Mouse (Mus musculus): ENCODE results near the gene Cops7b.

Gene Cops7b

GRCm38 (mm10) chr1:86596512-86596911, 13.8 kb downstream of the Cops7b start:
- no peak for DNase-seq (ENCODE audit: low spot score)

DNA sequence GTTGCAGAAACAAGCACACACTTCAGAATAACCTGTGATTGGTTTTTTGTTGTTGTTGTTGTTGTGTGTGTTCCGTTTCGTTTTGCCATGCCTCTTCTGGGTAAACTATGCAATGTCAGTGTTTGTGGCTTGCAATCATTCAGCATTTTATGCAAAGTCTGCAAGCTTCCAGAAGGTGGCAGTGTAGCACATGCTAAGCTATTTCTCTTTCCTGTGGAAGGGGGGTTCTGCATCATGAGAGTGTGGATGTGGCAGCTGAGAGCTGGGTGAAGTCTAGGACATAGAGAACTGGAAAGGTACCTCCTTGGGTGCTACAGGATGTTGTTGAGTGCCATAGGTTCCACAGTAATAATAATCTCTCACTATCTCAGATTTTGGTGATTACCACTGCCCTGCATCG, 15.8 kb downstream of the Cops7b start:
- no peak for DNase-seq (ENCODE audit: low spot score)

DNA sequence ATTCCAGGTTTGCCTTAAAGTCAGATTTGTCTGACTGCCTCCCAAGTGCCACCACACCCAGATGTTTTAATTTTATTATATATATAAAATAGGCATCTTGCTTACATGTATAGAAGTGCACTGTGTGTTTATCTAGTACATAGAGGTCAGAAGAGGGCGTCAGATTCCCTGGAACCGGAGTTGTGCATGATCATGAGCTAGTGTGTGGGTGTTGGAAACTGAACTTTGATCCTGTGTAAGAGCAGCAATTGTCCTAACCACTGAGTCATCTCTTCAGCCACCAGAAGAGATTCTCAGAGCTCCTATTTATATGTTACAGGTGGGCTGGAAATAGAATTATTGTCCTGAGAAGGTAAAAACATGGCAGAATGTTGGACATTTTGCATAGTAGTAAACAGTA, 17.4 kb downstream of the Cops7b start:
- DNase-seq (ENCODE audit: low spot score), result no peak

- peak; percentile 20 for DNase-seq (ENCODE audit: low spot score)
Observed at GRCm38 (mm10) chr1:86610954-86611353, 28.2 kb downstream of the Cops7b start.

DNA sequence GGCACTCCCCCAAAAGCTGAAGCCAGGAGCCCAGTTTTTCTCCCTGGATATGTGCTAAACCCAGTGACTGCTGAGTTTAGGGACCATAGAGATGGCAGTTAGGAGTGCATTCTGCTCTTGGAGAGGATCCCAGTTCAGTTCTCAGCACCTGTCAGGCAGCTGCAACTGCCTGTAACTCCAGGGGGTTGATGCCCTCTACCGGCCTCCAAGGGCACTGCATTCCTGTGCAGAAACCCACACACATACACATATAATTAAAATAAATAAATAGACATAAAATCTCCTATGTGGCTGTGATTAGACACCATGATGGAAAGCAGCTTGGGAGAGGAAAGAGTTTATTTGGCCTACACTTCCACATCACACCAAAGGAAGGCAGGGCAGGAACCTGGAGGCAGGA, 29.4 kb downstream of the Cops7b start:
- DNase-seq (ENCODE audit: low spot score), result no peak

DNA sequence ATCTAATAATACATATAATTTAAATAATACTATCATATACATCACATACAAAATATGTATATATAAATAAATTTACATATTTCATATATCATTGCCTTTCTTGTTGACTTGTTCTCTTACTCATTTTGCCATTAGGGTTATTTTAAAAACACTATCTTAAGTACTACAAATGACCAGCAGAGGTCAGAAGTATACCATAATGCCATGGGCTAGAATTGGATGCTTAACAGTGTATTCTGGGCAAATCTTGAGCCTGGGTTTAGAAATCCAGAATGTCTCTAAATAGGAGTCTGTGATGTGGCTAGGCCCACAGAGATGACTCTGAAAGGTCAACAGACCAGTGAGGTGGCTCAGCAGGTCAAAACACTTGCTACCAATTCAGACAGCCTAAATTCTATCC, 31.6 kb downstream of the Cops7b start:
- DNase-seq (ENCODE audit: low spot score), result peak; percentile 11

- DNase-seq (ENCODE audit: low spot score), result peak; percentile 61
Observed at GRCm38 (mm10) chr1:86618454-86619125, 35.9 kb downstream of the Cops7b start.

DNA sequence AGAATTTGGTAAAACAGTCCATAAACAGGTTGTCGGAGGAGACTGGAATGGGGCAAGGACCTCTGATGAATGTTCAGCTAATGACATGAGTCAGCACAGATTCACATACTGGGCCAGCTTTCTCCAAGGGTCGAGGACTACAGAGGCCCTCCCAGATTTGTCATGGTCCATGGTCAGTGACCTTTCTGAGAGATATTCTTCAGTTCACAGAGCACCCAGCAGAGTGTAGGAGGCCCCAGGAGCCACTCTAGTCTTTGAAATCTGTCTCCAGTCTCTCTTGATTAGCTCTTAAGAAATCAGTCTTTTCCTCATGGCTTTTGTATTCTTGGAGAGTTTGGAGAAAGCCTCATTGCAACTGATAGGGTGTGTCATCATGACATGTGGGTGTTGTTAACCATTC, 39.6 kb downstream of the Cops7b start:
- DNase-seq (ENCODE audit: low spot score), result no peak

DNA sequence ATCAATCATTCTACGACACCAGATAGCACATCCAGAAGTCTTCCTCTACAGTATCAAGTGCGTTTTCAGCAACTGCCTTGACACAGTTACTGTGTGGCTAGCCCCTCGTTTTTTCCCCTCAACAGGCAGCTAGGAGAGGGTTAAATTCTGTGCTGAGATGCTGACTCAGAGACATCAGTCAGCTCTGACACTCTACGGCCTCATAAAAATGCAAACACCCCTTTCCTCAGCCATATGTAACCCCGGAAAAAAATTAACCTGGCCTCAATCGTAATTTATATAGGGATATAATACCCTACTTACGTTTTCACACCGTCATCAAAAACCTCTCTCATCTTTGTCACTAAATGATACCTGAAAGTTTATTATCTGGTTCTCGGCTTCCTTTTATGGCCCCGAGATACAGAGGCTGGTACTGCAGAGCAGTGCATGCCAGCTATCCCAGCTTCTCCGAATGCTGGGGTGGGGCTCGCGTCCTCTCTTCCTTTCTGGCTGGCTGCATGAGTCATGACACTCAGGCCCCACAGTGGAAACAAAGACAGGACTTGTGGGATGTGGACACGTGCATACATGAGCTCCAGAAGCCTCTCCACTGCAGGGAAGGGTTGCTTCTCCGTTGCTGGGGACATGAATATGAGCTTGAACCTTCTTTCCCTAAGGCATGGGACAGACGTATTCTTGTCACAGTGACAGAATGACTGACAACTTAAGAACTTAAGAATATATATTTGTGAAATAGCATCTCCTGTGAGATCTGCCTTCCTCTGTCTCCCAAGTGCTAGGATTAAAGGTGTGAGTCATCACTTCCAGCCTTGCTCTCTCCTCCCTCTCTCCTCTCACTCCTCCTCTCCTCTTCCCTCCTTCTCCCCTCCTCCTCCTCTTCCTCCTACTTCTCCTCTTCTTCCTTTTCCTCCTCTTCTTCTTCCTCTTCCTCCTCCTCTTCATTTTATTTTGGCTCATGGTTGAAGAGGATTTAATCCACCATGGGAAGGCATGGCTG, 40.6 kb downstream of the Cops7b start:
- DNase-seq (ENCODE audit: low spot score), result no peak

DNA sequence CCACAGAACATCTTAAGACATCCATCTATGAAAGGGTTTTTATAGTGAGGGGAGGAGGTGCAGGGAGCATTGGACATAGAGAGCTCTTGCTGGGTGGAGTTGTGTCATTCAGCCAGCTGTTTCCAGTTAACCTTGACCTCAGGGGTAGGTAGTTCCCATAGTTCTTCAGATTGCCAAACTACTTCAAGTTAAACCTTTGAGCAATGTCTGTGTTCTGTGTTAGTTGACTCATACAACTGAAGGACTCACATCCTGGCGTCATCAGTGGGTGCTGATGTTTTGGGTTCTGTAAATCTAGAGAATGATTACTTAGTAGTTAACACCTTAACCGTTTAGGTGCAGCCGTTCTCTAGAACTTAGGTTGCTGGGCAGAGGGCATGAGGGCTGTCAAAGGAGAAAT, 45.6 kb downstream of the Cops7b start:
- DNase-seq (ENCODE audit: low spot score), result no peak

DNA sequence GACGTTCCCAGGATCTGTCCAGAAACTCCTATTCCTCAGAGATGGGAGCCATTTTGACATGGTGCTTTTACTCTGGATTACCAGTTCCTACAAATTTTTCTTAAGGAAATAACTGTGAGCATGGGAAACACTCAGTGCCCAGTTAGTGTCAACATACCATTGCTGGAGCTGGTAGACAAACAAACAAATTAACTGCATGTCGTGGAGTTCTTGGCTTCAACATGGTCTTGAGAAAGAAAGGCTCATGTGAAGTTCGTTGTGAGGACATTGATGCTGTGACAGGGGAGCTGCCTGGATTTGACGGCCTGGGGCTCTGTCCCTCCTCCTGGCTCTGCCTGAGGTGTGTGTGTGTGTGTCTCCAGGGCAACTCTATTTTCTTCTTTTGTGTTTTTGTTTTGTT, 47.2 kb downstream of the Cops7b start:
- no peak for DNase-seq (ENCODE audit: low spot score)

DNA sequence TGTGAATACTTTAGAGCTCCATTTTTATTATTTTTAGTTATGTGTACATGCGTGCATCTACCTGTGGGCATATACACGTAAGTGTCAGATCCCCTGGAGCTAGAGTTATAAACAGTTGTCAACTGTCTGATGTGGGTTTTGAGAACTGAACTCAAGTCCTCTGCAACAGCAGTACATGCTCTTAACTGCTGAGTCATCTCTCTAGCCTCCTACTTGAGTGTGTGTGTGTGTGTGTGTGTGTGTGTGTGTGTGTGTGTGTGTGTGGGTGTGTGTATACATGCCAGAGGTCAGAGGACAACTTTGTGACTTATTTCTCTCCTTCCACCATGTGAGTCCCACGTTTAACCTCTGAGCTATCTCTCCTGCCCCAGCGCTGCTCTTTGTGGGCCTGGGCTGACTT, 47.8 kb downstream of the Cops7b start:
- no peak for DNase-seq (ENCODE audit: low spot score)

DNA sequence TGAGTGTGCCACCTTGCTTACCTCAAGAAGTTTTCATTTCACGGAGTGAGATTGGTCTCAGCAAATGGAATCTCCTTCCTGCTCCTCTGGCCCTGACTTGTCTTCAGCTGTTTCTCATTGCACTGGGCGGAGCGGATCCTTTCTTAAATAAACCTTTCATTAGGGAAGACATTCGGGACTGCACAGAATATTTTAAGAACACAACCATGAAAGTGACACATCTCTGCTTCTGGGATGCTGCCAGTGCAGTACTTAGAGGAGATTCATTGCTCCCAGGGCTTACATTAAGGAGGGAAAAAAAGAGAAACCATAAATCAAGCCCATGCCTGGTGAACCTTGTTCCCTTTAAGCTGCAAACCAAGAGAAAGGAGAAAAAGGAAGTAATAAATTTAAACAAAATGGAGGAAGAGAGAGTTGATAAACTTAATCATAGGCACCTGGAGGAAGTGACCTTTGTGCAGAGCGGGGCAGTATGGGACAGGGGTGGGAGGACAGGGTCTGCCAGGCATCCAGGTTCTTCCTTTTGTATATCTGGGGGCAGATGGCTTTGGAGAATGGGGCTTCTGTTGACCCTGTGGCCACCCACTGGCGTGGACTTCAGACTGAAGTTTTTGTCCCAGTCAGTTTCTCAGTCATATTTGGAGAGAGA, 50.2 kb downstream of the Cops7b start:
- DNase-seq (ENCODE audit: low spot score), result no peak

DNA sequence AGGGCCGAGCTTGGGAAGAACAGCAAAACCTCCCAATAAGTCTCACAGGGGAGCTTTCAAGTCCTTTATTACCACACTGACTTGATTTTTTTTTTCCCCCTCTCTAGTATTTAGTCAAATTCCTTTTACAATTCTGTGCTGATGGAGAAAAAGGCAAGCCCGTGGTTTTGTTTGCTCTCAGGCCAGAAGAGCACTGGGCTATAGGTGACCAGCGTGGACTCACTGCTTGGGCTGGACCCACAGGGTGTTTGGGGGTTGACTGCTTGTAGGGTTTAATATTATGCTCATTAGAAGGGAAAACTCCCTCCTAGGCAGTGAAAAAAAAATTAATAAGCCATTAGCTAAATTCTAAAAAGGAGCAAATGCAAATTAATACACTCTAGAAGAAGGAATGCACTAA, 50.7 kb downstream of the Cops7b start:
- no peak for DNase-seq (ENCODE audit: low spot score)

DNA sequence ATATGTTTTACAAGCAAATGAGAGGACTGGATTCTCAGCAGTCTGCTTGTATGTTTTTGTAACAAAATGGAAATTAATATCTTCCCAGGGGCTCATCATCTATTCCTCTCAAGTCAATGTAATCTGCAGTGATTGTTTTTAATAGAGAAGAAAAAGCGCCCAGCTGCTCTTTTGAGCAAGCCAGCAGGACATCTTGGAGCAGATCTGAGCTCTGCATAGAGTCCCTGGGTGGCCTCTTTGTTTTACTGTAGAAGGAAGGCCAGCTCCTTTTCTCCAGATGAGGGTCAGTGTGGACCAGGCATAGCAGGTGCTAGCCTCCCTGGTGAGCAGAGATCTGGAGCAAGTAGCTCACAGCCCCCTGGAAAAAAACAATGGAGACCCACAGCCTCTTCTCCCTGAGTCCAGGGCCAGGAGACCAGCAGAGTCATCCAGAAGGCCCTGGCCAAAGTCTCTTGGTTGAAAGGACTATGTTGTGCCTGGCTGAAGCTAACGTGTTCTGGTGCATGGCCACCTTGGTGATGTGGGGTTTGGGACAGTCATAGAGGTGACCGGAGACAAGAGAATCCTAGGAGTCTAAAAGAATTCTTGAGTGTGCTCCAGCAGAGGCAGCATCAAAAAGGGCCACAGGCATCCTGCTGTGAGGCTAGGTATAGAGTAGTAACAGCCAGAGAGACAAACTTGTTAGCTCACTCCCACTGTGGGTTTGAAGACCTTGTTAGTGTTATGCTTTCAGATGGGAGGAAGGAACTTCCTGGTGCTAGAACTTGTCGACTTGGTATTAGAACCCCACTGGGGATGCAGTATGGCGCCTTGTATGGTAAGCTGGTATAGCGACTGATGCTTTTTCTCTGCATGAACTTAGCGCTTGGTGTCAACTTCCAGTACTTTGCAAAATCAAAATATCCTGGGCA, 51.4 kb downstream of the Cops7b start:
- no peak for DNase-seq (ENCODE audit: low spot score)

DNA sequence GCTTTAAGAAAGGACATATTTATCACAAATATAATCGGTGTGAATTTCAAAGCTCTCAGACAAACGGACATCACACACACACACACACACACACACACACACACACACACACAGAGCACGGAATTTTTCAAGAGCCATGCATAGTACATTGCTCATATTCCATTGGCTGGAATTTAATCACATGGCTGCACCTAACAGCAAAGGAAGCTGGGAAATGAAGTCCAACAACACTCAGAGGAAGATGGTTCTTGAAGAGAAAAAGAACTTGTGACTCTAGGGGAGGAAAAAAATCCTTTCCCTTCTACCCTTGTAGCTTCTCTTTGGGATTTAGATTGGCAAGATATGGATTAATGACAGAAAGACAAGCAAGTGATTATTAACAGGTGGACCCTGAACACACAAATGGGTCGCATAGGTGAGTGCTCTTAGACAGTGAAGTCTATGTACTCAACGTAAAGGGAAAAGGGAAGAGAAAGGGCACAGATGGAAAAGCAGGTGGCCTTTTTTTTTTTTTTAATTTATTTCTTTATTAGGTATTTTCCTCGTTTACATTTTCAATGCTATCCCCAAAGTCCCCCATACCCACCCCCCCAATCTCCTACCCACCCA, 52.2 kb downstream of the Cops7b start:
- DNase-seq (ENCODE audit: low spot score), result no peak

DNA sequence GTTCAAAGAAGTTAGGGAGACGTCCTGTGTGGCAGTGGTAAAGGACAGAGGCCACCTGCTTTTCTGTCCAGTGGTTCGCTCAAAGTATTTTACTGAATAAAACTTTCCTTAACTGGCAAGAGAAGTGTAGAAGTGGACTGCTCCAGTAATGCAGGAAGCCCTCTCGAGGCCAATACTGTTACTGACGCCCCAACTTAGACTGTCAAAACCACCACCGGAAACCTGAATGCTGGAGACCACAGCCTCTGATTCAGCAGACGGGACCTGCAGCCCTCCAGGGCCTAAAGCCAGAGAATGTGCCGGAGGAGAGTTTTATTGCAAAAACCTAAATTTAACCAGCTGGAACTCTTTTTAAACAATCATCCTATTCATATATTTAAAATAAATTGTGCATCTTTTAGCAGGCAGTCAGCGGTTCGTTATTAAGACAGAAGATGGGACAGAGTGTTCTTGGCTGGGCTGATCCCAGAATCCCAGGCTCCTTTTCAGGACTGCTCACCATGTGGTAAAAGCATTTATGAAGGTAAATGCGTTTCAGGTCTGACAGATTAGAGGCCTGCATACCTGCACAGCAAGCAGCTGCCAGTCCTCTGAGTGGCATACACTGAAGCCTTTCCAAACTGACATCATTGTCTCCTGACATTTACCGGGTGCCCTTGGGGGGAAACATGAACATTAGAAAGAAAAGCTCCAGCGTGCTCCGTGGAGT, 60.6 kb downstream of the Cops7b start:
- no peak for DNase-seq (ENCODE audit: low spot score)

- DNase-seq (ENCODE audit: low spot score), result no peak
Observed at GRCm38 (mm10) chr1:86647517-86647916, 64.8 kb downstream of the Cops7b start.

DNA sequence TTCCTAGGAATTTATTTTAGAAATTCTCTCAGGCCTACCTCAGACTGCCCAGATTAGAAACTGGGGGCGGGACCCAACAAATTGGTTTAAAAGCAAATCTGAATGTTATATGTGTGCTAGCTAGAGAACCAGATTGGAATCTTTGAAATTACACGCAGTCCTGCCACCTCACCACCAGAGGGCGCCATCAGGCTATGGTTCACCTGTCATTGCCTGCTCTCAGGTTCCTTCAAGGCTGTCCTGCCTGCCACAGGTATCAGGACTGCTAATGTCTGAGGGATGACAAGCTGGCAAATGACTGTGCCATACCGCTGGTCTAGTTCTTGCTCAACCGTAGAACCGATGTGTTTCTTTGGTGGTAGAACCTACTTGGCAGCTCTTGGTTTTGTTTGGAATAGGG, 67.6 kb downstream of the Cops7b start:
- DNase-seq (ENCODE audit: low spot score), result peak; percentile 61

GRCm38 (mm10) chr1:86652675-86653074, 70.0 kb downstream of the Cops7b start:
- no peak for DNase-seq (ENCODE audit: low spot score)

DNA sequence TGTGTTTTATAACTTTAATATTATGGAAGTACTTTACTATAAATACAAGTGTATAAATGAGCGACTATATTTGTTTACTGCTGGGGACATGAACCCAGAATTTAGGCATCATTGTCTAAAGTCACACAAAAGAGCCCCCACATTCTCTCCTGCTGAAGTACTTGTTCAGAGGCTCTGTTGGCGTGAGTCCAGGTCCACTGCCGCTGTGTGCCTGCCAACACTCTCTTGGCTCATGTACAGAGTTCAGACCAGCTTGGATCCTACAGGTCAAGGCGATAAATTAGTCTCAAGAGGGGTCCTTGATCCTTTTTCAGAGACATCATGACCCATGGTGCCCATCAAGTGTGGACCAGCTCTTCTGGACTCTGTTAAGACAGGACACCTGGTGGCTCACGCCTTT, 74.4 kb downstream of the Cops7b start:
- DNase-seq (ENCODE audit: low spot score), result no peak
